Mouse (Mus musculus) olfactory bulb, adult 2 months (tissue): Measurements from ENCODE around the gene Fam129c. TPM values are rescaled to one million over a fixed set of nuclear protein-coding genes. Genes with fewer than 3 reads are reported as not detected.

Source experiments
- H3K27ac ChIP-seq: fragments of 200-500 bp; 2 replicates; pipeline ENCODE4 v1.5.1; 2012; ENCODE audit warnings: low read depth, low read length; ENCODE audit not compliant: insufficient read depth
- H3K4me1 ChIP-seq: fragments of 200-500 bp; 2 replicates; pipeline ENCODE4 v1.6.1; 2012; ENCODE audit warnings: low read length; ENCODE audit not compliant: control insufficient read depth, insufficient read depth
- H3K4me3 ChIP-seq: fragments of 200-500 bp; 2 replicates; pipeline ENCODE4 v1.5.1; 2012; ENCODE audit warnings: mild to moderate bottlenecking, low read depth, low read length, moderate library complexity; ENCODE audit not compliant: insufficient read depth
- CTCF ChIP-seq: fragments of 200-500 bp; IDR thresholded peaks from 2 replicates; pipeline ENCODE4 v1.5.1; 2012; ENCODE audit warnings: low read depth, mild to moderate bottlenecking, low read length, moderate library complexity; ENCODE audit not compliant: insufficient read depth
- POLR2A ChIP-seq: fragments of 200-500 bp; IDR thresholded peaks from 2 replicates; pipeline ENCODE4 v1.6.1; 2012; ENCODE audit warnings: mild to moderate bottlenecking, low read depth, low read length, moderate library complexity; ENCODE audit not compliant: insufficient read depth
- WGBS: fragments of 180-500 bp; shearing (Covaris S2); methylation state at CpG from one replicate; pipeline ENCODE4 v1.1.7; 2018; 5-methylcytosine and 5-hydroxymethylcytosine counted together
- polyA plus RNA-seq: library from polyadenylated mRNA; stranded (reverse); fragments of >200 nt; gene quantifications from 2 replicates; pipeline ENCODE4 v1.2.4, GENCODE M21; 2012; ENCODE audit warnings: low replicate concordance; ENCODE audit not compliant: missing spikeins, insufficient read depth, insufficient read length

Fam129c gene
- polyA plus RNA-seq, 1 experiment, result not detected

DNA sequence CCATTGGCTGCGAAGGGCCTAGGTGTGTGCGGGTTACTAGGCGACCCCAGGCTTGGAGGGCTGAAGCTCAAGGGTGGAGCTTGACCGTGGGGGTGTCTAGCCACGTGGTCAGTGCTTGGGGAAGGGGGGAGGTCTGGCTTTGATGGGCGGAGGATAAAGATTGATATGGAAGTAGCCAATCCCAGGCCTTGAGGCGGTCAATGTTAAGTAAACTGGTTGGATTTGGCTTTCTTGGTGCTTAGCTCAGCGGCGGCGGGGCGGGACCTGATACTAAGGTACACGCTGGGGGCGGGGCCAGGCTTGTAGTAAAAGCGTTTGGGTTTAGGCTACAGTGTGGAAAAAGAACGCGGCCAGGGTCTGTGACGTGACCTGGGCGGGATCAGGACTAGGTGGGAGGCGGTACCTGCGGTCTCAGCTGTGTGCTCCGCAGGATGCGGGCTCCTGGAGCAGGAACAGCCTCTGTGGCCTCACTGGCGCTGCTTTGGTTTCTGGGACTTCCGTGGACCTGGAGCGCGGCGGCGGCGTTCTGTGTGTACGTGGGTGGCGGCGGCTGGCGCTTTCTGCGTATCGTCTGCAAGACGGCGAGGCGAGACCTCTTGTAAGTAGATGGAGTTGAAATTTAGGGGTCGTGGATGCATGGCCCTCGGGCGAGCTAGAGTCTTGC, 27.0 kb upstream of the Fam129c start:
- WGBS, result under 1% methylated on average over 41 of the region's 41 CpGs
- TF ChIP-seq CTCF, result no peak
- no peak for TF ChIP-seq POLR2A
- Histone ChIP-seq H3K4me1 (peaks cover 25% of the 10 kb centered on the region), H3K4me3 (peak overlapping the region; percentile 82), H3K27ac (peak overlapping the region; percentile 98)

DNA sequence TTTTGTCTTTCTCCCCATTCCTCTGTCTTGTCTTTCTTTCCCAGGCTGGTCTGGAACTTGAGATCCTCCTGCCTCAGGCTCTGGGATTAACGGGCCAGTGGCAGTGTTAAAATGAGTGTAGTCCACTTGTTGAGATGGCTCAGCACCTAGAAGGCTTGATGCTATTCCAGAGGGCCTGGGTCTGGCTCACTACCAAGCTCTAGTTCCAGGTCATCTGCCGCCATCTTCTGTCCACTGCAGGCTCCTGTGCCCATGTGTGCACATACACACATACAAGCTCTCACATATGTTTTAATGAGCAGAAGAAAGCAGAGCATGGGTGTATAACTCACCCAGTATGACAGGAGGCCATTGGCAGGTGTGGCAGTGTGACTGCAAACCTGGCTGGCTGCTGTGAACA, 25.4 kb upstream of the Fam129c start:
- H3K4me3 ChIP-seq, result no peak overlapping the region
- H3K4me1 ChIP-seq, result peaks cover 25% of the 10 kb centered on the region
- no peak for TF ChIP-seq CTCF
- 62% methylated on average over 2 of the region's 2 CpGs for WGBS
- peak overlapping the region; percentile 54; the same call in 1 of the 2 replicates for H3K27ac ChIP-seq

DNA sequence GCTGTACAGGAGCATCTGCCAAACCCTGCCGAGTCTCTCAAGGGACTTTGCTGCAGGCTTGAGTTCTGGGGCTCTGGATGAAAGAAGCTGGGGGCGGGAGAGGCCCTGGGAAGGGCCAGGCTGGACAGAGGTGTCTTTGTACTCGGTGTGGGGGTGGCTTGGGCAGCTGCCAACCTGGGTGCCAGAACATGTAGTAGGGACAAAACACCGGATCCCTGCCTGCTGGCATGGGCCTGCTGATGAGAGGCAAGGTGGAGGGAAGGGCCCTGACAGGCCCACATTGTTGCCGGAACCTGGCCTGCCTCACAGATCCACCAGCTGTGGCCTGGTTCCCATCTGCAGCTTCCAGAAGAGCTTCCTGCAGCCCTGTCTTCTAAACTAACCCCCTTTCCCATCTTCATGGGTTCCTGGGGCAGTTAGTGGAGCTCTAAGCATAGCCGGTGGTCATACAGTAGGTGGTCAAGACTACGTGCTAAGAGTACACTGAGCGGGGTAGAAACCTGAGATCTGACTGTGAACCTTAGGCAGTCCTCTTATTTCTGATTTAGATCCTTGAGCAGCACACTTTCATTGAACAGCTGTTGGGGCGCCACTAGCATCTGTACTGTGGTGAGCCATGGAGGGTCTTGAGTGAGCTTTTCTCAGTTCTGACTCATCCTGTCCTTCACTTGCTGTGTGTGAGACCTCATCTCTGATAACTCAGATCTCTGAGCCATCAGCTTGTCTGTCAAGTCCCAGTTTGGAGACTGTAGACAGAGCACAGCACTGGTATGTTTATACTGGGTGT, 24.4 kb upstream of the Fam129c start:
- 41% methylated on average over 9 of the region's 9 CpGs for WGBS
- TF ChIP-seq POLR2A, result no peak
- H3K4me3 ChIP-seq, result no peak overlapping the region
- peaks cover 30% of the 10 kb centered on the region for H3K4me1 ChIP-seq
- H3K27ac ChIP-seq, result peak overlapping the region; percentile 79

- peaks cover 36% of the 10 kb centered on the region for H3K4me1 ChIP-seq
- 59% methylated on average over 7 of the region's 7 CpGs for WGBS
- no peak overlapping the region for H3K4me3 ChIP-seq
- TF ChIP-seq CTCF (no peak), POLR2A (no peak)
- H3K27ac ChIP-seq, result no peak overlapping the region
Observed at GRCm38 (mm10) chr8:71574426-71574825, 23.0 kb upstream of the Fam129c start.

DNA sequence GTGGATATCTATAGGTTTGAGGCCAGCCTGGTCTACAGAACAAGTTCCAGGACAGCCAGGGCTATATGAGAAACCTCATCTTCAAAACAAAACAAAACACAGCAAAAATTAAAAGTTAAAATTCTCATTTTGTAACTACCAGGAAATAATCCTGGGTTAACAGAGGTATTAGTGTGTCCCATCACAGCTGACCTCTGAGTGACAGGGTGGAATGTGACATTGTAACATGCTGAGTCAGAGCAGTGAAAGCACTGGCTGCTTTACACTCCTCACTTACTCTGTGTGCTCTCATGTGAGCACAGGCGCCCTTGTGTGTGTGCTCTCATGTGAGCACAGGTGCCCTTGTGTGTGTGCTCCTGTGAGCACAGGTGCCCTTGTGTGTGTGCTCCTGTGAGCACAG, 22.4 kb upstream of the Fam129c start:
- Histone ChIP-seq H3K4me3 (no peak overlapping the region), H3K4me1 (peaks cover 42% of the 10 kb centered on the region), H3K27ac (no peak overlapping the region)
- 66% methylated on average over 1 of the region's 1 CpGs for WGBS
- no peak for TF ChIP-seq POLR2A
- TF ChIP-seq CTCF, result no peak

- Histone ChIP-seq H3K27ac (no peak overlapping the region), H3K4me1 (peaks cover 44% of the 10 kb centered on the region), H3K4me3 (no peak overlapping the region)
- no peak for TF ChIP-seq CTCF
- no peak for TF ChIP-seq POLR2A
- WGBS, result 56% methylated on average over 4 of the region's 4 CpGs
Observed at GRCm38 (mm10) chr8:71577856-71578387, 19.5 kb upstream of the Fam129c start.

- Histone ChIP-seq H3K27ac (peak overlapping the region; percentile 42), H3K4me1 (peaks cover 42% of the 10 kb centered on the region), H3K4me3 (no peak overlapping the region)
- TF ChIP-seq CTCF (no peak), POLR2A (no peak)
- 54% methylated on average over 1 of the region's 1 CpGs for WGBS
Observed at GRCm38 (mm10) chr8:71579009-71579408, 18.4 kb upstream of the Fam129c start.

- H3K27ac ChIP-seq, result peak overlapping the region; percentile 42
- H3K4me3 ChIP-seq, result no peak overlapping the region
- peaks cover 38% of the 10 kb centered on the region for H3K4me1 ChIP-seq
- TF ChIP-seq POLR2A (no peak), CTCF (no peak)
- WGBS, result 71% methylated on average over 14 of the region's 14 CpGs
Observed at GRCm38 (mm10) chr8:71579476-71579875, 18.0 kb upstream of the Fam129c start.

GRCm38 (mm10) chr8:71580201-71580600, 17.2 kb upstream of the Fam129c start:
- 21% methylated on average over 9 of the region's 9 CpGs for WGBS
- Histone ChIP-seq H3K27ac (peak overlapping the region; percentile 42), H3K4me1 (peaks cover 36% of the 10 kb centered on the region), H3K4me3 (0 out of 2 replicates have a peak overlapping the region, but pooled peaks have one; percentile 4)
- TF ChIP-seq CTCF, result no peak

DNA sequence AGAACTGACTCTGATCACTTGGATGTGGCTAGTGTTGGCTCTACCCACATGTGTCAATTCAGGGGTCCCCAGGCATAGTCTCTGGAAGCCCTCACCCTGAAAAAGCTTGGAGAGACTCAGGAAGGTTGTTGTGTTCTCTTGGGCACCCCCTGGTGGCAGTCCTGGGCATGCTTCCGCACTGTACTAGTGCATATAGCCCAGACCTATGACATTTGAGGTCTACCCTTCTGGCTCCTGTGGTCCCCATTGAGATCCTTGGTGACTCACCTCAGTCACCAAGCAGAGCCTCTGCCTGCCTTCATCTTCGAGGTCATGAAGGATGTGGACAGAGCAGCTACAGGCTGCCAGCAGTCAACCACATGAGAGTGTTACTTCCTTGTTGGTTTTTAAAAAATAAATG, 10.6 kb upstream of the Fam129c start:
- Histone ChIP-seq H3K4me3 (no peak overlapping the region), H3K27ac (no peak overlapping the region), H3K4me1 (peaks cover 9% of the 10 kb centered on the region)
- TF ChIP-seq POLR2A (no peak), CTCF (peak; percentile 43; the same call in 1 of the 2 replicates)
- 75% methylated on average over 2 of the region's 2 CpGs for whole genome bisulfite sequencing
